Mouse (Mus musculus): Measurements from ENCODE around the gene Eif2b2.

- TF ChIP-seq CTCF (IDR thresholded peaks at IDR 0.05; ENCODE audit: low read depth, low read length), result 0 out of 2 replicates have a peak, but pooled peaks have one; percentile 27
- no peak for TF ChIP-seq POLR2A (IDR thresholded peaks at IDR 0.05; ENCODE audit: borderline replicate concordance, low read depth, low read length)
These were observed 15.2 kb upstream of the Eif2b2 start for GRCm38 (mm10) chr12:85204105-85204504.
